Mouse (Mus musculus): ENCODE data around the gene Ssh3.
"Not testable (repeated sequence)": the region's sequence is repeated elsewhere in the genome, so short reads cannot be mapped to it uniquely, and the experiment has no call there.

Ssh3 gene

DNA sequence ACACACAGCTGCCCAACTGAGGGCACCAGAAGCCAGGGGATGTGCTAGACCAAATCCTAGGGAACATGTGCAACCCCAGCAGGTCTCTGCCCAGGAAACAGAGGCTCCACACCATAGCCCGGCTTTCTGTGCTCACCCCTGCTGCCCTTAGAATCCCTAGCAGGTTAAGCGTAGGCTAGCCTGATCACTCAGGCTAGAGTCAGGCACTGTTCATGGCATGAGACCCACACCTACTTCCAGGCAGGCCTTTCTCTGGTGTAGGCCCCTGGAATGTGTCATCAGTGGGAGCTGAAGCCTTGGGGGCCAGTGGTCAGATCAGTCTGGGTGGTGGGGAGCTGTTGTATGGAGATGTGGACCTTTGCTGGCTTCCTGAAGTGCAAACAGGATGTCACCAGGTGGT, 27.6 kb upstream of the Ssh3 start:
- no peak for DNase-seq (ENCODE audit: low read depth, low spot score)

DNA sequence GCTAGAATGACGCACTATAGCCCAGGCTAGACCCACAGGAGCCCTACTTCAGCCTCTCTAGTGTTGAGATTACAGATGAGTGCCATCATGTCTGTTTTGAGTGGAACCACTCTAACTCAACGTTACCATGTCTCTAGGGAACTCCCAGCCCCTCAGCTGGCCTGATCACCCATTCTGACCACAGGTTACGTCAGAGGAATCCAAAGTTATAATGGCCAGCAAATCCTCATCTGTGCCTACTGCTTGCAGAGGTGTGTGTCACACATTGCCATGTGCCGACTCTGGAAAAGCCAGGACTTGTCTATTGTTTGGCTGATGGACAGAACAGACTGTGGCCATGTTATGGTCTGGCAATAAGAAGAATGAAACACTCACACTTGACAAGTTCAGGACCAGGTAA, 26.4 kb upstream of the Ssh3 start:
- DNase-seq (ENCODE audit: low read depth, low spot score) = no peak

DNA sequence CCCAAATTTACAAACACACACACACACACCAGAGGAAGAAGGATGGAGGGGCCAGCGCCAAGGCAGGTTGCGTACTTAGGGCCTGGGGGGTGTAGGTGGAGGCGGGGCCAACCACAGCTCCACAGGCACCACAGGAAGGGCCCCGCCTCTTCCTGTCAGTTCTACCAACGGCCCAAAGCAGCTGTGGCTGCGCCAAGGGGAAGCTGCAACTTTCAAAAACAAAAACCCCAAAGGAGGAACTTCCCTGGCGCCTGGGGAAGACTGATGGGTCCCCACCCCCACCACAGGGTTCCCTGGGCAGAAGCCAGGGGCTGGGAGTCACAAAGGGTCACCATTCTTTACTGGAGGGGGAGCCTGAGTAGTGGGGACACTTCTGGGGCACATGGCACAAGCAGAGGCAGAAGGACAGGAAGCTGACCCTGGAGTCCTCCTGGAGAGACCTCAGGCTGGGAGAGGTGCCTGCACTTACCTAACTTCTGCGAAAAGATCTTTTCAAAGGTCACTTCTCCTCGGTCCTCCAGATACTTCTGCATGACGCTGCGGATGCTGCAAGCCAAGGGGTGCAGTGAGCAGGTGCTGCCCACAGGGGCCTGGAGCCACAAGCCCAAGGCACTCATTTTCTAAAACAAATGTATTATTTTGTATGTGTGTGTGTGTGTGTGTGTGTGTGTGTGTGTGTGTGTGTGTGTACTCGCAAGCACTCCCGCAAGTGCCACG, 25.6 kb upstream of the Ssh3 start:
- DNase-seq (ENCODE audit: low read depth, low spot score) = peak; percentile 82

DNA sequence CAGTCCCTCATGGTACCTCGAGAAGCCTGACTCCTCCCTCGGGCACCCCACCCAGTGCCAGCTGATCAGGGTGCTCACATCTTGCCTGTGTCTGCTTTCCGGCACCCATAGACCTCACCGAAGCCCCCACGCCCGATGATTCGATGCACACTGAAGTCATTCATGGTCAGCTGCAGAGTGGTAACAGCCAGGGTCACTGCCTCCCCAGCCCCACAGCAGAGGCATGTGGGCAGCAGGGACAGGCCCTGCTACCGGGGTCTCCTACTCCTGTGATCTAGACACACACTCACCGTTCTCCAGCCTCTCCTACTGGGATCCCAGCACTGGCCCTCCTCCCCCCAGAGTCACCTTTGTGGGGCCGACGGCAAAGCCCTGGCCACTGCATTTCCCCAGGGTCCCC, 22.2 kb upstream of the Ssh3 start:
- DNase-seq (ENCODE audit: low read depth, low spot score) = no peak

- DNase-seq (ENCODE audit: low read depth, low spot score) = no peak
Measured at GRCm38 (mm10) chr19:4290749-4291148, 21.8 kb upstream of the Ssh3 start.

DNA sequence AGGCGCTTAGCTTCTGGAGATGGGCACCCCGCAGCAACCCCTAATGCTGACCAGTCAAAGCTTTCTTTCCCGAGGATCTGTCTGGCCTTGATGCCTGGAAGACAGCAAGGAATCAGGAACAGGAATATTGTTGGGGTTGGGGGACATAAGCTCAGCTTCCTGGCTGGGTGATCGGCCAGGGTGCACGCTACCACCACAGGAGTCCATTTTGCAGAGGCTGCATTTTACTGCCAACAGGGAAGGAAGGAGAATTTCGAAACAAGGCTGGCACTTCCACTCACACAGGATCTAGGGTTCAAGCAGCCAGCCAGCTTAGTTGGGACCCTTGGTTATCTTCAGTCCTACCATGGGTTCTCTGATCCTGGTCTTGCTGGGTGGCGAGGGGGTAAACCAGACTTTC, 14.7 kb upstream of the Ssh3 start:
- DNase-seq (ENCODE audit: low read depth, low spot score) = no peak

- peak; percentile 93 for DNase-seq (ENCODE audit: low read depth, low spot score)
Measured at GRCm38 (mm10) chr19:4282898-4283553, 14.0 kb upstream of the Ssh3 start, which contains the start of gene Ankrd13d. Gene Ankrd13d (minus strand): TSS chr19:4283137.

DNA sequence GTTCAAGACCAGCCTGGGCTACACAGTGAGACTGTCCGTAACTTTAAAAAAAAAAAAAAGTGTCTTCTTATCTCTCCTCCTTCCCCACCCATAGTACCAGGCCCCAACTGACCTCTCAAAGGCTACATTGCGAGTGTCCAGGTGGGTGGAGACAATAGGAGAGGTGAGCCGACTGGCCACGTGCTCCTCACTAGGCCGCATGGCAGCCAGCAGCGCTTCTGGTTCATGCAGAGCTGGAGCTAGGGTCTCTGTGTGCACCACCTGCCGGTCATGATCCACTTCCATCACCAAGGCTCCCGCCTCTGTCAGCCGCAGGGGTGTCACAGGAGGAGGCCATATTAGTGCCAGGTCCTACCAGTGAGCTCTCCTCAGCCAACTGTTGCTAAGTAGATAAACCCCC, 11.4 kb upstream of the Ssh3 start:
- no peak for DNase-seq (ENCODE audit: low read depth, low spot score)

GRCm38 (mm10) chr19:4279487-4279886, 10.5 kb upstream of the Ssh3 start:
- peak; percentile 56 for DNase-seq (ENCODE audit: low read depth, low spot score)

GRCm38 (mm10) chr19:4270972-4271371, 2.0 kb upstream of the Ssh3 start:
- no peak for DNase-seq (ENCODE audit: low read depth, low spot score)

DNA sequence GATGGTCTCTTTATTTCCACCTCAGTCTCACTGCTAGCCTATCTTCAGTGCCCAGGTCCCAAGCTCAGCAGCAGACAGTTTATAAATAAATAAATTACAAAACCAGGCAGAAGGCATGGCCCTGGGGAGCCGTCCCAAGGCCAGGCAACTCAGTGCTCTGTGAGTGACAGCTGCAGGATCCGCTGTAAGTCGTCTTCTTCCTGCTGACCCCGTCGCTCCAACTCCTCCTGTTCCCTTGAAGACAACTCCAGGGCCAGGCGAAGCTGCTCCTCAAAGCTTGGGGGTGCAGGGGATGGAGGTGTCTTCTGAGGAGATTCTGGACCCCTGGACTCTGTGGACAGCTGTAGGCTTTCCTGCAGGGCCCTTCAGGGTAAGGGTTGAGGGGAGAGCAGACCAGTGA, 1.2 kb upstream of the Ssh3 start:
- DNase-seq (ENCODE audit: low read depth, low spot score) = no peak

DNA sequence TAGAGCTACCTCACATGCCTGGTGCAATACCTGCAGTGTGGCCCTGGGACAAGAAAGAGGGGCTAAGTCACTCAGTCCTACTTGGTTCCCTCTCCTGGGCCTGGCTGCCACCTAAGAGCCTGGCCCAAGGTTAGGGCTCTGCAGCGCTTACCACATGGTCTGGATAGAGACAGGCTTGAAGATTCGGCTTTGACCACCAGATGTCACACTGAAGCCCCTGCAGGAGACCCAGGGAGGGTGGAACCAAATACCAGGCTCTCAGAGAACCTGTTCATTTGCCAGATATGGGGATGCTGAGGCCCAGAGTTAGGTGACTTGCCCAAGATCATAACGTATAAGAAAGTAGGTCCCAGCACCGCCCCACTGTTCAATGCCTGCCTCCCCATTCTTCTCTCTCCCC, 3.0 kb downstream of the Ssh3 start:
- no peak for DNase-seq (ENCODE audit: low read depth, low spot score)

DNA sequence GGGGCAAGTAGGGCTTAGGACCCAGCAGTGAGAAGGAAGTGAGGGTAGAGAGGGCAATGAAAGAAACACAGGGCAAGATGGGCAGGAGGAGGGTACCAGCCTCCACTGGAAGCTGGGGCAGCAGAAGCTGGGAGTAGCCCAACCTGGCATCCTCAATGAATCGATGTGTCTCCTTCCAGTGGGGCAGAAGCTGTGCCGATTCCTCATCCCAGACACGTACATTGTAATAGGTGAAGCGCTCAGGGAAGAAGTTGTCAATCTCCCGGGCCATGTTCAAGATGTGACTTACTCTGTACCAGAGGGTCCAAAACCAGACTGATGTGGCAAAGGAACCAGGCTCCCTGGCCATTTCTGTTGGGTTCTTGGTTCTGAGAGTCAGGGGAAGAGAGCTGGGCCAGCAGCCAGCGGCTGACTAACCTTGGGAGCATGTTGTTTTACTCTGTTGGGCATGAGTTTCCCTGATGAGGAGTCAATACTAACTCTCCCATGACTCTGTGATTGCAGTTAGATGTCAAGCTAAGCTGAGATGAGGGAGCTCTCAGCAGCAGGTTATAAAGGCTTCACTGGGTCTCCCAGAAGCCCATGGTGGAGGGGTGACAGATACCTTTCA, 4.7 kb downstream of the Ssh3 start:
- no peak for DNase-seq (ENCODE audit: low read depth, low spot score)

DNA sequence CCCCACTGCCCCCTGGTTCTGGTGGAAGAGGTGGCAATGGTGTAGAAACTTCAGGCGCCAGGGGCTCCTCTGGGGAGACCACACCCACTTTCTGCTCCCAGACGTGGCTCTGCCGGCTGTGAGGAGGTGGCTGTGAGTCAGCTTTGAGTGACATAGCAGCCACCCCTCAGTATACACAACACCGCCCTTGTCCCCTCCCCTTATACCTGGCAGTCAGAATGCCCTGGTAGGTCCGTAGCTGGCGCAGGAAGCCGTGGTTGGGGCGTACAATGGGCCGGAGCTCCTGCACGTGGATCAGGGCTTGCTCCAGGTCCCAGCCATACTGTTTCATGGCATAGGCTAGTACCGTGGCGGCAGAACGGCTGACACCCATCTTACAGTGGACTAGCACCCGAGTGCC, 5.3 kb downstream of the Ssh3 start:
- peak; percentile 22 for DNase-seq (ENCODE audit: low read depth, low spot score)

DNA sequence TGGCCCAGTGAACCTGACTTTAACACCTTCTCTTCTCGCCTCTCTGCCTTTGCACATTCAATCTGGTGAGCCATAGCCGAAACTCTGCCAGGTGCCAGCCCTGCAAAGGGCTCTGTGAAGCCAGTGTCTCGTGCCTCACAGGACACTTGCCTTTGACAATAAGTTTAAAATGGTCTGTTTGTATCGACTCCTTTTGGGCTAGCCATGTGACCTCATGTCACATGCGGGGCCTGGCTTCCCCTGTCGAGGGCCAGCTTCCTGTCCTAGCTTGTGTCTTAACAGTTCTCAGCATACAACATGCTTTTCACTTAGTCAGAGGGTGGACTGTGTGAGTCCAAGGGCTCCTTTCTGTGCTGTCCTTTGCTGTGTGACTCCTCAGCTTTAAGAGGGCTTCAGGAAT, 6.2 kb downstream of the Ssh3 start:
- no peak for DNase-seq (ENCODE audit: low read depth, low spot score)

DNA sequence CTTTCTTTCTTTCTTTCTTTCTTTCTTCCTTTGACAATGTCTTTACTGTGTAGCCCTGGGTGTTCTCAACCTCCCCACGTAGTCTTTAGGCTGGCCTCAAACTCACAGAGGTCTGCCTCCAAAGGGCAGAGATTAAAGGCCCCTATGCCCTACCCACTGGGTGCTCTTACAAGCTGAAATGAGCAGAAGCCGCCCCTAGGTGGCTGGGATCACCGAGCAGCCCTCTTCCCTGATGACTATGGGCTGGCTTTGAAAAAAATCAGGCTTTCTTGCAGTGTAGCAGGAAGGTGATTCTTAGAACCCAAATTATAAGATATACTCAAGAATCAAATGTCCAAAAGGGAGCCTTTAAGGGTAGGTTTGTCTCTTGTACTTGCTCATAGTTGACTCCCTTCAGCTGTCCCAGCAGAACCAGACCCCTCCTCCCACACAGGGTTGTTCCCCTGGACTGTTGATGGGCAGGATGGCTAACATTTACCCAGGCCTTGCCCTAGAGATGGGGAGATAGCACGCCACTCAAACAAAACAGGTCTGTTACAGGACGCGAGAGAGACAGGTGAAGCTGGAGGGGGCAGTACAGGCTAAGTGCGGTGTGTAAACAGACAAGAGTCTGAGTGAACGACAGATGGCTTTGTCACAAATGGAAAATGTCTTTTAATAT, 7.8 kb downstream of the Ssh3 start:
- peak; percentile 76 for DNase-seq (ENCODE audit: low read depth, low spot score)

DNA sequence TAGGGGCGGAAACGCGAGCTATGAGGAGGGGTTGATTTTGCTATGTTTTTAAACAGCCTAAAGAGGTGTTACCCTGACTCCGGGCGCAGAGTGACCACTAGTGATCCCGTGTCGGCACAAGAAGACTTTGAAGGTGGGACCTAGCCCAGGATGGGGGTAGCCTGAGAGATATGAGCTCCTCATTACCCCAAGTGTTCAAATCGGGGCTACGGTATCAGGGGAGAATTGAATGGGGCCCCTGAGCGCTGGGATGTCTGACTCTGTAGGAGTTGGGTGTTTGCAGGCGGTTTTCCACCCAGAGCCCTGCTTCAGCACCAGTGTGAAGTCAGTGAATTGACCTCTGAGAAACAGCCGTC, 11.1 kb downstream of the Ssh3 start:
- DNase-seq (ENCODE audit: low read depth, low spot score) = no peak

DNA sequence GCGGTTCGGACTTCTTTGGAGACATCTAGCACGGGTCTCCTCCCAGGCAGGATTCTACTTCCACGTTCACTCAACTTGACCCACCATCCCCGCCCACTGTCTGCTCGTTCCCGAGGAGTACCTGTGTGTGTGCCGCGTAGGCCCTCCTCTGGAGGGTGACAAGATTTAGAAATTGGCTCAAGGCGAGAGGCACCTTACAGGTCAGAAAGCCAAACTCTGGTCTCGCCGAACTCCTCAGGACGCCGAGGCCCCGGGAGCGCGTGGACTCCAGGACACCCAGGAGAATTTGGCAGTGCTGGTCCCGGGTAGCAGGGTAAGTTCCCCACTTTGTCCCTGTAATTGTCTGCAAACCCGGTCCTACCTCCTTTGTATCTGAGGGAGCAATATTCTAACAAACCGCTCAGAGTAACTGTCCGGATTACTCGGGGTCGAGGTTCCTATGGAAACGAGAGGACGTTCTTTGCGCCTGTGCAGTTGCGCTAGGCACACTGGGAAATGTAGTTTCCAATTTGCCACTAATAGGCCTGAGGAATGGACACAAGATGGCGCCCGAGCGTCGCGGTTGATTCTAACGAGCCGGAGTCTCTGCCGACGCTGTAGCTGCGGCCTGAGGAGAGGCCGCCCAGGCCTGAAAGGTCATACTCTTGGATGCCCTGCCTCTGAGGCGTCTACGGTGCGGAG, 11.6 kb downstream of the Ssh3 start:
- DNase-seq (ENCODE audit: low read depth, low spot score) = peak; percentile 95

- peak; percentile 54 for DNase-seq (ENCODE audit: low read depth, low spot score)
Measured at GRCm38 (mm10) chr19:4255583-4256162, 13.3 kb downstream of the Ssh3 start.

GRCm38 (mm10) chr19:4254230-4254629, 14.8 kb downstream of the Ssh3 start:
- DNase-seq (ENCODE audit: low read depth, low spot score) = no peak

- DNase-seq (ENCODE audit: low read depth, low spot score) = not testable (repeated sequence)
Measured at GRCm38 (mm10) chr19:4248683-4249082, 20.3 kb downstream of the Ssh3 start.

GRCm38 (mm10) chr19:4247010-4247409, 22.0 kb downstream of the Ssh3 start:
- peak; percentile 60 for DNase-seq (ENCODE audit: low read depth, low spot score)
